Mouse (Mus musculus) heart, embryonic 14.5 days (tissue): ENCODE results near the gene Hnrnpc. TPM values are rescaled to one million over a fixed set of nuclear protein-coding genes. Genes with fewer than 3 reads are reported as not detected.
A peak's percentile ranks its signal among the peaks of the same experiment; 100 is the strongest.

Experiments
- ATAC-seq: fragments of 200-750 bp; cut with Nextera tagmentation; 2 replicates; pipeline ENCODE4 v1.8.0; 2017; ENCODE audit warnings: low read depth, moderate TSS enrichment; ENCODE audit not compliant: insufficient number of reproducible peaks, insufficient read depth, low FRiP score
- H3K27ac ChIP-seq, 2 experiments: fragments of 200-500 bp in 1 of 2; fragments of 300-500 bp in 1 of 2; sonication (generic) in 1 of 2; replicated peaks in 1 of 2; 2 replicates each; pipeline ENCODE4 v1.5.1; 2012 to 2014; ENCODE audit warnings: low read depth in 2 of 2, low read length in 2 of 2, control low read depth in 1 of 2, mild to moderate bottlenecking in 1 of 2, mixed read lengths in 1 of 2; ENCODE audit not compliant: control insufficient read depth in 1 of 2, insufficient read depth in 1 of 2
- H3K27me3 ChIP-seq: fragments of 300-500 bp; sonication (generic); 2 replicates; pipeline ENCODE4 v1.6.1; 2014; ENCODE audit warnings: mild to moderate bottlenecking, low read length, control low read depth; ENCODE audit not compliant: control insufficient read depth, insufficient read depth
- H3K36me3 ChIP-seq: fragments of 300-500 bp; sonication (generic); 2 replicates; pipeline ENCODE4 v1.6.1; 2014; ENCODE audit warnings: mild to moderate bottlenecking, control low read depth, low read length, mixed read lengths; ENCODE audit not compliant: control insufficient read depth, insufficient read depth
- H3K4me1 ChIP-seq, 2 experiments: fragments of 200-500 bp in 1 of 2; fragments of 300-500 bp in 1 of 2; sonication (generic) in 1 of 2; 2 replicates each; pipeline ENCODE4 v1.6.1; 2012 to 2014; ENCODE audit warnings: low read length in 2 of 2, control low read depth in 1 of 2, mixed read lengths in 1 of 2; ENCODE audit not compliant: control insufficient read depth in 2 of 2, insufficient read depth in 2 of 2
- H3K4me2 ChIP-seq: fragments of 300-500 bp; sonication (generic); 2 replicates; pipeline ENCODE4 v1.6.1; 2014; ENCODE audit warnings: mild to moderate bottlenecking, low read length
- H3K4me3 ChIP-seq, 2 experiments: fragments of 200-500 bp in 1 of 2; fragments of 300-500 bp in 1 of 2; sonication (generic) in 1 of 2; 2 replicates each; pipeline ENCODE4 v1.5.1; 2012 to 2014; ENCODE audit warnings: low read length in 2 of 2, mild to moderate bottlenecking in 2 of 2, control low read depth in 1 of 2, low read depth in 1 of 2, moderate library complexity in 1 of 2; ENCODE audit not compliant: control insufficient read depth in 1 of 2, insufficient read depth in 1 of 2
- H3K9ac ChIP-seq: fragments of 300-500 bp; sonication (generic); 2 replicates; pipeline ENCODE4 v1.6.1; 2014; ENCODE audit warnings: mild to moderate bottlenecking, low read length
- H3K9me3 ChIP-seq: fragments of 300-500 bp; sonication (generic); 2 replicates; pipeline ENCODE4 v1.6.1; 2016; ENCODE audit warnings: low read length, control low read depth; ENCODE audit not compliant: control insufficient read depth
- whole genome bisulfite sequencing: fragments of 180-500 bp; shearing (Covaris S2); extraction: QIAGEN DNeasy Blood & Tissue Kit; methylation state at CpG from one replicate; pipeline ENCODE4 v1.1.7; 2014; 5-methylcytosine and 5-hydroxymethylcytosine counted together
- polyA plus RNA-seq: library from polyadenylated mRNA; unstranded; fragments of >200 nt; fragmentation: Nextera tagmentation; extraction: Ambion mirVana; gene quantifications from 2 replicates; pipeline ENCODE4 v1.2.1, GENCODE M21; 2014

The Hnrnpc gene
- polyA plus RNA-seq = 331 and 352 TPM in 2 replicates

DNA sequence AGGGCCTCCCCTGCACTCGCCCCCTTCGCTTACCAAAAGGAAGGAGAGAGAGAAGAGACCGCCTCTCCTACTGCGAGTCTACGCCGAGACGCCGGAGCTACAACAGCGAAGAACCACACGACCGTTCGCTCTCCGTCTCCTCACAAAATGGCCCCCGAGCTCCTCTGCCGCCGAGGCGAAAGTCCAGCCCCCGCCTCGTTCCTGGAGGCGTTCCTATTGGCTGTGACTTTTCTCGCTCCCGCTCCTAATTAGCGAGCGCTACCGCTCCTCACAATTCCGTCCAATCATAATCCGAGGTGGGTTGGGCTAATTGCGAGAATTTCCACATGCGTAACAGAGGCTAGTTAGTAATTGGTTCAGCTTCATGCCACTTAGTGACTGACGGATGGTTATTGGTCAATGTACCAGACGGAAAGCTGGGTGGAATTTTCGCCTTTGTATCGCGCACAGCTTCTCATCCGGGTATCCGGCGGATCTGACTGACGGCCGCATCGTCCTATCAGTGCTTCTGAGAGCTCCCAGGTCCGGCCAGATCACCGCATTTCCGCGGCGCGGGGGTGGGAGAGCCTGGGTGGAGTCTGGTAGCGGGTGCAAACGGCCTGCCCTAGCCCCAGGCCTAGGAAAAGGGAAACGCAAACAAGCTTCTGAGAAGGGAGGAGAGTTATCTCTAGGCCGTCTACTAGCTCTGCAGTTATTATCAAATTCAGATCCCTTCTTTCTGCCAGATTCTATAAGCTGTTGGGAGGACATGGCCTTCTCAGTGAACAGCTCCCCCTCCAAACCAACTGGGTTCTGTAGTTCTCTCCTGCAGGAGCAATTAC, at the start of gene Hnrnpc:
Hnrnpc (minus strand) TSS at position 173 of the 821 bp plus-strand sequence.
- Histone ChIP-seq H3K36me3 (peaks cover 20% of the 10 kb centered on the region), H3K9me3 (no peaks in the 10 kb centered on the region), H3K27me3 (no peaks in the 10 kb centered on the region), H3K9ac (peak within 1 kb of the TSS; percentile 100), H3K4me2 (peak within 1 kb of the TSS; percentile 86), H3K27ac (peak within 1 kb of the TSS; percentile 96 to 98), H3K4me1 (peaks cover 10 to 39% of the 10 kb centered on the region in 2 experiments), H3K4me3 (peak within 1 kb of the TSS; percentile 91 to 96)
- peak; percentile 98 for ATAC-seq
- 2% methylated on average over 50 of the region's 50 CpGs for WGBS

DNA sequence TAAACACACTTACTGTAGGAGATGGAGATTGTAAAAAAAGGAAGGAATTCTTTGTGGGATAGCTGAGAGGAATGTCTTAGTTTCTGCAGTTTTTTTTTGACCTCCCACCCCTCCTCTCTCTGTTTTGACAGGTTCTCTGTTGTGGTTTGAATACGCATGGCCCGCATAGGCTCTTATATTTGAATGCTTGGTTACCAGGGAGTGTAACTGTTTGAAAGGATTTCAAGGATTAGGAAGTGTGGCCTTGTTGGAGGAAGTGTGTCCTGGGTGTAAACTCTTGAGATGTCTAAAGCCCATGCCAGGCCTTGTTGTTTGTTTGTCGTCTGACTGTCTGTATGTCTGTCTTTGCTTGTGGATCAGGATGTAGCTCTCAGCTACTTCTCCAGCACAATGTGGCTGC, 48.8 kb upstream of the Hnrnpc start:
- Histone ChIP-seq H3K36me3 (no peaks in the 10 kb centered on the region), H3K9ac (no peak overlapping the region), H3K27me3 (no peaks in the 10 kb centered on the region), H3K4me2 (no peak overlapping the region), H3K4me1 (no peaks in the 10 kb centered on the region), H3K27ac (no peak overlapping the region), H3K9me3 (no peaks in the 10 kb centered on the region), H3K4me3 (no peak overlapping the region)
- no peak for ATAC-seq
- 52% methylated on average over 3 of the region's 3 CpGs for WGBS

DNA sequence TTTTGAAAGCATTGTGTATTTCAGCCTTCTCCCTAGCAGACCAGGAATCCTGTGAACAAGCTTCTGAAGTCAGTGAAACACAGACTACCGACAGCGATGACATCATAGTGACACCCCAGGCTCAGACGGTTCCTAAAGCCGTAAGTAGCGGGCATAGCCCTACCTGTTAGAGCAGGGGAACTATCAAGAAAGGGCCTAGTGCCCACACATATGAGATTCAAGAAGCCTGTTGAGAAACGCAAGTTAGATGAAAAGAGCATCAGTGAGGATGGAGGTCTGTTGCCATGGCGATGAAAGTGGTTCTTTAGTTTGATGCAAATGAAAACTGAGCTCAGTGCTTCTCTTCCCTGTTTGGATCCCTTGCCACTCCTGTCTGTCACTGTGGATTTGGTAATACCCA, 48.4 kb upstream of the Hnrnpc start:
- 33% methylated on average over 7 of the region's 7 CpGs for WGBS
- no peaks in the 10 kb centered on the region for H3K4me1 ChIP-seq
- H3K27me3 ChIP-seq = no peaks in the 10 kb centered on the region
- ATAC-seq = no peak
- no peaks in the 10 kb centered on the region for H3K36me3 ChIP-seq
- H3K4me2 ChIP-seq = peak overlapping the region; percentile 25; the same call in 1 of the 2 replicates
- no peak overlapping the region for H3K9ac ChIP-seq
- H3K27ac ChIP-seq = no peak overlapping the region
- H3K4me3 ChIP-seq = no peak overlapping the region
- H3K9me3 ChIP-seq = no peaks in the 10 kb centered on the region

DNA sequence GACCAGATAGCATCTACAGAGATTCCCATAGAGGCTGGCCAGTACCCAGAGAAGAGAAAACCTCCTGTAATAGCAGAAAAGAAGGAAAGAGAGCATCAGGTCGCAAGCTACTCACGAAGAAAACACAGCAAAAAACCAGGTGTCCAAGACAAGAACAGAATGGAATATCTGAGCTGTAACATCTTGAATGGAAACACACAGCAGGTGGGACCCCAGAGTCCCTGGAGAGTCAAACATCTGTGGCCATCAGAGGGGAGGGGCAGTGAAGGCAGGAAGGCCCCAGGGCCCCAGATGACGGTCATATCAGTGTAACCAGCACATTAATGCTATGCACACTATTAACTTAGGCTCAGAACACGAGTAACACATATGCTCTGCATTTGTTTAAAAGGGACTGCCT, 46.1 kb upstream of the Hnrnpc start:
- no peaks in the 10 kb centered on the region for H3K4me1 ChIP-seq
- no peaks in the 10 kb centered on the region for H3K27me3 ChIP-seq
- WGBS = 58% methylated on average over 4 of the region's 4 CpGs
- H3K4me2 ChIP-seq = no peak overlapping the region
- ATAC-seq = no peak
- no peak overlapping the region for H3K4me3 ChIP-seq
- no peak overlapping the region for H3K27ac ChIP-seq
- H3K9ac ChIP-seq = no peak overlapping the region
- no peaks in the 10 kb centered on the region for H3K36me3 ChIP-seq
- no peaks in the 10 kb centered on the region for H3K9me3 ChIP-seq

DNA sequence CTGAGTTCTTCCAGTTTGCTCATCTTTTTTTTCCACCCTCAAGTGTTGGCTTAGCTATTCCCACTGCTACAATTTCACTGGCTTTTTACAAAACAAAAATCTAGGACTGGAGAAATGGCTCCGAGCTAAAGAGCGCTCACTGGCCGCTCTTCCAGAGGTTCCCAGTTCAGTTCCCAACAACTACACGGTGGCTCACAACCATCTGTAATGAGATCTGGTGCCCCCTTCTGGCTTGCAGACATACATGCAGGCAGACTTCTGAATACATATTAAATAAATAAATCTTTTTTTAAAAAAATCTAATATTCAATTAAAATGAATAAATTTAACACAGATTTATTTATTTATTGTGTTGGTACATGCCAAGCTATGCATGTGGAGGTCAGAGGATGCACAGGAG, 42.7 kb upstream of the Hnrnpc start:
- H3K27ac ChIP-seq = no peak overlapping the region
- WGBS = 66% methylated on average over 4 of the region's 4 CpGs
- H3K4me2 ChIP-seq = no peak overlapping the region
- H3K36me3 ChIP-seq = no peaks in the 10 kb centered on the region
- ATAC-seq = no peak
- H3K9me3 ChIP-seq = no peaks in the 10 kb centered on the region
- H3K4me3 ChIP-seq = no peak overlapping the region
- H3K27me3 ChIP-seq = no peaks in the 10 kb centered on the region
- H3K9ac ChIP-seq = no peak overlapping the region
- peaks cover 0 to 2% of the 10 kb centered on the region in 2 experiments; a peak in 1 of 4 replicates for H3K4me1 ChIP-seq

DNA sequence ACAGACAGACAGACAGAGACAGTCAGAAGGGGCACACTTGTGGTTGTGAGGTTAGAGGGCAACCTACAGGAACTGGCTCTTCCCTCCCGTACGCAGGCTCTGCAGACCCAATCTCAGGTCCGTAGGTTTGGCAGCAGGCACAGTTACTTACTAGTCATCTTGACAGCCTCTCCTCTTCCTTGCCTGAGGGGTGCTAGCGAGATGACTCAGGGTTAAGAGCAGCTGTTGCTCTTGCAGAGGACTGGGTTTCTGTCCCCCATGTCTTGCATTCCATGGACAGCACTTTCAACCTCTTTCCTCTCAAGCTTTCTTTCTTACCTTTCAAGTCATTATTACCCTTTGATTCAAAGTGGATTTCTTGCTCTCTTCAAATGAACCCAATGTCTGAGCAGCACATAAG, 40.3 kb upstream of the Hnrnpc start:
- Histone ChIP-seq H3K27ac (no peak overlapping the region), H3K27me3 (no peaks in the 10 kb centered on the region), H3K4me1 (peaks cover 13 to 14% of the 10 kb centered on the region in 2 experiments), H3K9me3 (no peaks in the 10 kb centered on the region), H3K4me2 (no peak overlapping the region), H3K9ac (no peak overlapping the region), H3K36me3 (no peaks in the 10 kb centered on the region), H3K4me3 (no peak overlapping the region)
- no peak for ATAC-seq
- 83% methylated on average over 4 of the region's 4 CpGs for WGBS

DNA sequence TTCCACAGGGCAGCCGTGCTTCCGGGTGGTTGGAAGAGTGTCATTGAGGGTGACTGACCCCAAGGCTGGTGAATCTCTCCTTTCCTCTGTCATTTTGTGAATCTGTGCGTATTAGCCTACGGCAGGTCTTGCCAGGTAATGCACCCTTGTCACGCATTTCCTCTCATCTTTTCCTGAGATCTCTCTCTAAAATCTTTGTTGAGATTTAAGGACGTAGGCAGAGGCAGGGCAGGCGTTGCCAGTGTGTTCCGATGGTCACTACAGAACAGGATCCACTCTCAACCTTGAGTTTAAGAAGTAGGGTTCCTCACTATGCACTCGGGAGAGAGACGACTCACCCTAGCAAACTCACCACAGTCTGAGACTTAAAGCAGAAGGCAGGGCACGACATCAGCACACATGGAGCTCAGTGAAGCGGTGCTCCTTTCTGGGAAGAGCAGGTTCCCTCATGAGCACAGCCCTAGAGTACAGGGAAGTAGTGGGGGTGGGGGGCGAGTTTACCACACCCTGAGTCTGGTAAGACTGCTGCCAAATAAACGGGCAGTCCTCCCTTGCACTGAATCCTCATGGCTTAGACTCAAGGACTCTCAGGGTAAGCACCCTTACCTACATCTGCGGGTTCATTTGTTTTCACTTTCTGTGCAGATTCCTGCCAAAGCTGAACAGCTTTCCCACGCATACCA, 37.8 kb upstream of the Hnrnpc start:
- WGBS = 65% methylated on average over 16 of the region's 16 CpGs
- no peak for ATAC-seq

More for the DNA sequence above, 37.8 kb upstream of the Hnrnpc start:
- Histone ChIP-seq H3K4me3 (peak overlapping the region in 1 of 2 experiments; percentile 29; a peak in 1 of 4 replicates), H3K36me3 (no peaks in the 10 kb centered on the region), H3K27ac (no peak overlapping the region), H3K4me2 (peak overlapping the region; percentile 63), H3K9me3 (no peaks in the 10 kb centered on the region), H3K9ac (no peak overlapping the region), H3K27me3 (no peaks in the 10 kb centered on the region), H3K4me1 (peaks cover 13 to 14% of the 10 kb centered on the region in 2 experiments)
